Mouse (Mus musculus) heart, adult 2 months (tissue): ENCODE data around the gene Kif24.

Experiments used
- EP300 ChIP-seq: fragments of 200-500 bp; IDR thresholded peaks from 2 replicates; pipeline ENCODE4 v1.6.1; 2011; ENCODE audit warnings: low read depth, low read length, control low read depth; ENCODE audit not compliant: insufficient read depth
- POLR2A ChIP-seq: fragments of 200-500 bp; IDR thresholded peaks from 2 replicates; pipeline ENCODE4 v1.6.1; 2011; ENCODE audit warnings: mild to moderate bottlenecking, low read depth, low read length, control low read depth; ENCODE audit not compliant: insufficient read depth

- TF ChIP-seq EP300 (no peak), POLR2A (no peak)
Observed at GRCm38 (mm10) chr4:41494378-41494777, 29.7 kb upstream of the Kif24 start.
